Mouse (Mus musculus): ENCODE data around the gene Zfp292. TPM values are rescaled to one million over a fixed set of nuclear protein-coding genes. Genes with fewer than 3 reads are reported as not detected.

Zfp292 gene
- total RNA-seq, 1 experiment from 2014 or later, result 65.7 TPM

Other genes starting within 250 kb of the Zfp292 start
- 42.3 and 44.1 TPM in 2 replicates for gene Slc35a1, start 195.5 kb downstream of the Zfp292 start, total RNA-seq (2017)
- not detected in 2 replicates for gene Cfap206, start 152.8 kb downstream of the Zfp292 start, total RNA-seq (2017)
- not detected in 2 replicates for gene Gm136, start 126.7 kb downstream of the Zfp292 start, total RNA-seq (2017)
- 22.5 and 49.1 TPM in 2 replicates for gene Smim8, start 104.5 kb downstream of the Zfp292 start, total RNA-seq (2017)
- not detected in 2 replicates for gene Cga, start 10.8 kb upstream of the Zfp292 start, total RNA-seq (2017)

Measured in hematopoietic stem cell, adult 5-6 weeks (primary cell).